Mouse (Mus musculus) frontal cortex, adult 2 months (tissue): ENCODE measurements around the gene Bcr. TPM values are rescaled to one million over a fixed set of nuclear protein-coding genes. Genes with fewer than 3 reads are reported as not detected.
"Not testable (repeated sequence)": the region's sequence is repeated elsewhere in the genome, so short reads cannot be mapped to it uniquely, and the experiment has no call there.

Source experiments
- DNase-seq, 2 experiments: peaks; one replicate each; pipeline ENCODE4 v3.0.0; 2022; ENCODE audit warnings: low spot score in 1 of 2; ENCODE audit errors: extremely low spot score in 1 of 2
- polyA plus RNA-seq: library from polyadenylated mRNA; depleted of rRNA; stranded (reverse); fragments of >200 nt; gene quantifications from 2 replicates; pipeline ENCODE4 v1.2.3, GENCODE M21; 2012; rRNA removed

Gene Bcr
- 68.9 and 69.4 TPM in 2 replicates for polyA plus RNA-seq

DNA sequence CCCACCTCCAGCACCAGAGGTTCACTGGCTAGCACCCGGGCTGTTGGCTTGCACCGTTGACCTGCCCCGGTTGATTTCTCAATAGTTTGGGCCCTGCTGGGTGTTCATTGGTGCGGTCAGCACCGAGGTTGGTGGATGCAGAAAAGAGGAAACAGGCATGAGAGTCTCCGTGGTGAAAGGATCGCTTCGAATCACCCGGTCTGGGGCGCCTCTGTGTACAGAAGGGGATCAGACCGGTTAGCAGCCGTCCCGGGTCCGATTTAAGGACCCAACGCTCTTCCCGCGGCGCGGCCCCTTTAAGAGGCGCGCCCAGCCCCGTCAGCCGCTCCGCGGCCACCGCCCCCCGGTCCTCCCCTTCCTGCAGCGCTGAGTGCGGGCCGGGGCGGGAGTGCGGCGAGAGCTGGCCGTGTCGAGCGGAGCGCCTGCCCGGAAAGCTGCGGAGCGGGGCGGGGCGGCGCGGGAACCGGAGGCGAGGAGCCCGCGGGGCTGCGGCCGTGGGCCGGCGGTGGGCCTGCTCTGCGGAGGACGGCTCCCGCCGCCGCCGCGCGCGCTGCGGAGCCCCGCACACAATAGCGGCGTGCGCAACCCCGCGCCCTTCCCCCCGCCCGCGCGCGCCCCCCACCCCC, at the start of gene Bcr:
Gene Bcr (plus strand): TSS at position 376 of the 626 bp plus-strand sequence.
- peak in 1 of 2 experiments; percentile 77 for DNase-seq

DNA sequence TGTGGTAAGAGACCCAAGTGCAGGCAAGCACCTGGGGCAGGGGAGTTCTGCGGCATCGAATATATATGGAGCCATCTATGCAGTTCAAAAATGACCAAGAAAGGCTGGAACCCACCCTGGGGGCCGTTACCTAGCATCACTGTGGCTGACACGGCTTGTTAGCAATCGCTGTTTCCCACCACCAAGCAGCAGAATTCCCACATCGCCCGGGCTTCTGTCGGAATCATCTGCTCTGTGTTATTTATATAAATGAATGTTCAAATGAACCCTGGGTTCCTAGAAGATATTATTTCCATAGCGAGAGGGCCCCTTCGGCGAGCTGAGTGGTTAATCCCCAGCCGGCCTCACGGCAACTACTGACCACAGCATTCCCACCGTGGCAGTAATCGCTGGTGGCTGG, 49.7 kb upstream of the Bcr start:
- DNase-seq = no peak

DNA sequence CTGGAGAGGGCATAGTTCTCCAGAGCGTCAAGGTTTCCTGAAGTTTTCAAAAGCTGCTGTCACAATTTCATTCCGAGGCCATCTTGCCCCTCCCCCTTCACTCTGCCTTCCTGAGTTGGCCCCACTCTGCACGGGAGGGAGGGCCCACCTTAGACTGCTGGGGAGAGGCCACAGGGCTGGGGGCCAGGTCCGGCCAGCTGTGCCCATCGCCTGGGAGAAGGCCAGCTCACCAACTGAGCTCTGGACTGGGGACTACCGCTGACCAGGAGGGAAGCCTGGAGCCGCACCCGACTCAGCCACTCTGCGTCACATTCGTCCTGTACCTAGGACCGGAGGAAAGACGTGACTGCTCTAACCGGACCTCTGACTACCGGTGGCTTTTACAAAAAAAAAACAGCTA, 44.9 kb upstream of the Bcr start:
- DNase-seq = no peak

DNA sequence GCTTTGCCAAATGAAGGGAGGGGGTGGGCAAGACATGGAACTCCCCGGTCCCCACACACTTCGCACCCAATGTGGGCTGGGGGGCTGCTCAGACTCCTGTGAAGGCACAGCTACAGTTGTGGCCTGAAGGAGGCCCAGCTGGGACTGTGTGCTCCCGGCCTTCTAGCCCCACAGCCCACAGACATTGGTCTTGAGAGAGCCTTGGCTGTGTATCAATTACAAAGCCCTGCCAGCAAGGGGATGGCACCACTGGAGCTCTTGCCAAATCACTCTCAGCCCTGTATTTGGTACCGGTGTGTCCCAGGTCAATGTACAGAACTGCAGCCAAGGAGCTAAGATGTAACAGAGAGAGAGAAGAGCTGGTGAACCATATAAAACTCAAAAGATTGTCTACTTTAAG, 43.9 kb upstream of the Bcr start:
- DNase-seq = no peak

DNA sequence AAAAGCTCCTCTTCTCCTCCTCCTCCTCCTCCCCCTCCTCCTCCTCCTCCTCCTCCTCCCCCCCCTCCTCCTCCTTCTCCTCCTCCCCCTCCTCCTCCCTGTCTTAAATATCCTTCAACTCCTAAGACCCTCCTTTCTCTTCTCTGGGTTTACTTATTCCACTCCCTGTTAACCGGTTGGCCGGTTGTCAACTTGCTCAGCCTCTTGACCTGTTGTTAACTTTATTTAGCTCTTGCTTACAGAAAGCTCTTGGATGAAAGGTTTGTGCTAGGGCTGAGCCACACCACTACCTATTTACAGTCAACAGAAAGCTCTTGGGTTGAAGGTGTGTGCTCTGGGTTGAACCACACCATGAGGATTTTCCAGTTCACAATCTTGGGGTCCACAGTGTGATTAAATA, 40.1 kb upstream of the Bcr start:
- no peak for DNase-seq

DNA sequence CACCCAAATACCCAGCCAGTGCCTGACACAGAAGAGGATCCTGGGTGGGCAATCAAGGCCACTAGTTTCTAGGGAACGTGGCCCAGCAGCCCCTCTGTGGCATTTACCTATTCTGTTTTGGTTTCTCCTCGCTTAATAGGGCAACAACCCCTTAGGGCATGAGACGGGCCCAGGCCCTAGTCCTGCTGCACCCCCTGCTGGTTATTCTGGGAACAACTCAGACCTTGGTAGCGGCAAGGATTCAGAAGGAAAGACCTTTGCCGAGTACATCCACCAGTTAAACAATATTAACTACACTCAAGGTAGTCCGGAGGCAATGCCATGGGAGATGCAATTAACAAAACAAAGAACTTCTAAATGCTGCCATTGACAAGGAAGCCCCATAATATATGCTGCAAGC, 39.3 kb upstream of the Bcr start:
- peak; percentile 60 to 96 for DNase-seq

DNA sequence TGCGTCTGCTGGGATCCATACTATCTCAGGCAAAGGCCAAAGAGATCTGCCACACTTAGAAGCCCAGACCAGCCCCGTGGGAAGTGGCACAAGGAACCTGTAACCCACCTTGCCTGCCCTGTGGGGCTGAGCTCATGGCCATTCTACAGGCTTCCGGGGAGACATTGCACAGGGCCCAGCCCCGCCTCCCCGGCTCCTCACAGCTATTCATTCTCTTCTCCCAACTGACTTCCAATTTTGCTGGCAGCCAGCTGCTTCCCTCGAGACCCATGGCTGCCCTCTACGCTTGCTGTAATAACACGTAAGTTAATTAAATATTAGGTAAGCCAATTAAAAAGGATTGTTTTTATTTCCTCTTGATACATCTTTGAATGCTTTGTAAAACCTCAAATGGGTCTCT, 33.9 kb upstream of the Bcr start:
- DNase-seq = no peak

DNA sequence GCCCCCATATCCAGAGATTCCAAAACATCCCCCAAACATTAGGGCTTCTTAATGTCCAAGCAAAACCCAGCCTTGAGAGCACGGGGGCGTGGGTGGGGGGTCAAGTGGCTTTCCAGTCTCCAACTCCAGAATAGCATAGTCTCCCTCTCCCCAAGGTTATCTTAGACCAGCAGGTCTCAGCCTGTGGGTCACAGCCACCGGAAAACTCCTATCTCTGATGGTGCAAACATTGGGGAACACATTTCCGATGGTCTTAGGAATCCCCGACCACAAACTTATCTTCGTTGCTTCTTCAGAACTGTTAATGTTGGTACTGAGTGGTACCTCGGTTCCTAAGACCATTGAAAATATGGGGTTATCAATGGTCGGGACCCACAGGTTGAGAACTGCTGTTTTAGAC, 31.6 kb upstream of the Bcr start:
- DNase-seq = no peak

DNA sequence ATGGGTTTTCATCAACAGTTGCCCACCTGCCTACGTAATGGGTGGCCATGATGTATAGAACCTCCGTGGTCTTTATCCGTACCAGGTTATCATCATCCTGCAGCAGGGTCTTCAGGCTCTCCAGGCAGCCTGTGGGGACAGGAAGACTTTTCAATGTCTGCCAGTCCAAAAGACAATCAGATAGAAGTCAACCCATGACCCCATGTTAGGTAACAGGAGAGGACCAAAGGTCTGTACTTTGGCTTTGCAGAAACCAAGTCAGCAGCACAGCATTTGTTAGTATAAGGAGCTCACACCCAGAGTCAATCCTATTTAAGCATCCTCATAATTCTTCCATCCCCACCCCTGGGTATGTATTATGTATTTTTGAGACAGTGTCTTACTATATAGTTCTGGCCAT, 30.7 kb upstream of the Bcr start:
- DNase-seq = no peak

DNA sequence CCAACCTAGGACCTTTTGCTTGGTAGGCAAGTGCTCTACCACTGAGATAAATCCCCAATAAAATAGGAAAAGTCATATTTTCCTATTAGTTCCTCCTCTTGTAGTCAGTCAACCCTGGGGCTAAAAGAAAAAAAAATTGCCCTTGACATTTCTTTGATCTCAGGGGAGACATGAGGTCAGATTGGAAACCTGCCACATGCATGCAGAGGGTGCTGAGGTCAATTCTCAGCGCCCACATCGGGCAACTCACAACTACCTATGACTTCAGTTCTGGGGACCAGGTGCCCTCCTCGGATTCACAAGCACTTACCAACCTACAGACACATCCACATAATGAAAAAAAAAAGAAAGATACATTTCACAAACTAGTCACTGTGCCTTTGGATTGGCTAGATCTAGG, 30.2 kb upstream of the Bcr start:
- no peak for DNase-seq

DNA sequence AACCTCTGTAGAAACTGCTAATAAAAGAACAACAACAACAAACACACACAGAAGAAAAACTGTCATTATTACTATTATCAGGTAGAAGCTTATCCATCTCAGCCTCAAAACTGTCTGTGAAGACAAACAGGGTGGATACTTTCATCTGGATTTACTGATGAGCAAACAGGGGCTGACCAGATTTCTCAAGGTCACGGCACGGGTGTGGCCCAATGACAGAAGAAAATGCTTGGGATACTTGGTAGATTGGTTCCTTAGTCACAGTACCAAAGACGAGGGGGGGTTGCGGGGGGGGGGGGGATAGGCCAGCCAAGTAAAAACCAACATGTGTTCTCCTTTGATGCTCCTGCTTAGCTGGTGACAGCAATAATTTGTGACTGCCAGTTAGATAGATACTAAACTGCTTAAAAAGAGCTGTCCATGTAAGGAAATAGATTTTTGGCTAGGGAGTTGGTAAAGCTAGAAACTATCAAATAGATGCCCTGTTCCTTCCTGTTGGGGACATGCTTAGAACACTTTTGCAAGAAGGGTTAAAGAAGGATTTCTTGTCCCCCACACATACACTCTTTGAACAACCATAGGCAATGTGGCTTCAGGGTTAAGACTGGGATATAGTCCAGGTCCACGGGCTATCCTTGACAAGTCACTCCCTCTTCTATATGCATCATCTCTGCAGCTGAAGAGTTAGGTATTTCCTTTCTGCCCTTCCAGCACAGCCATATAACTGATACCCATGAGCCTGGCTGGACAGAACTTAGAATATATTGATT, 28.9 kb upstream of the Bcr start:
- no peak for DNase-seq

DNA sequence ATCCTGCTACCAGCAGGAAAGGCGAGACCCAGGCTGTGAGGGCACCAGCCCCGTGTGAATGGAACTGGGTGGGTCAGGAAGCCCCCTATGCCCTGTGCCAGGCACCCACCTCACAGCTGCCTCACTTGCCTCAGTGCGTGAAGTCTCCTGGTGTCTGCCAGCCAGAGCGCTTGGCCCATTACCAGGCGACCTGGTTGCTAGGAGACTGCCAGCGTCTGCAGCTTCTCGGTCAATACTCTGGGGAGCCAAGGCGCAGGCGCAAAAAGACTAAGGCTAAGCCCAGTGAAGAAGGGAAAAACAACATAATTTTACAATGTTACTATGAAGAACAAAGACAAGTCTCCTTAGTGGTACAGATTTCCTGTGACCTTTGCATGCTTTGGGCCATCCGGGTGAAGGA, 28.0 kb upstream of the Bcr start, which contains the start of gene Rsph14:
Gene Rsph14 (minus strand): TSS at position 192 of the 400 bp plus-strand sequence.
- peak; percentile 70 to 91 for DNase-seq

DNA sequence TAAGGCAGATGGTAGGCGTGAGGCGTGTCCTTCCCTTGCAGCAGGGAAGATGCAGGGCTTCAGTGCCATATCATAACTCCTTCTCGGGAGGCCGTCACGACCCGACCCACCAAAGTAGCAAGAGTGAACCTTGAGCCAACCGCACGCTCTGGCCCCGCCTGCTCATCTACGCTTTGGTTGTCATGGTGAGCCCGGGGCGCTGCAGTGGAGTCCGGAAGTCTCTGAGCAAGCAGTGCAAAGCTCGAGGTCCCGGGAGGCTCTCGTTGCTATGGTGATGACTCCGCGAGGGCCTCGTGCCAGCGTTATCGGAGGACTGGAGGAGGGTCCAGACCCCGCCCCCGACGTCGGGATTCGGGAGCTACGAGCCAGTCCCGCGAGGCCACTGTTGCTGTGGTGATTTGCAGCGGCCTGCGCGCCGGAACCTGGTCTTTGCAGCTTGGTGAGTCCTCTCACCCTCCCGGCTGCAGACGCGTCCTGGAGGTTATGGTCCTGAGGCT, 23.5 kb upstream of the Bcr start, which contains the start of gene Rab36:
Gene Rab36 (plus strand): TSS at position 176 of the 497 bp plus-strand sequence.
- peak; percentile 94 to 96 for DNase-seq

DNA sequence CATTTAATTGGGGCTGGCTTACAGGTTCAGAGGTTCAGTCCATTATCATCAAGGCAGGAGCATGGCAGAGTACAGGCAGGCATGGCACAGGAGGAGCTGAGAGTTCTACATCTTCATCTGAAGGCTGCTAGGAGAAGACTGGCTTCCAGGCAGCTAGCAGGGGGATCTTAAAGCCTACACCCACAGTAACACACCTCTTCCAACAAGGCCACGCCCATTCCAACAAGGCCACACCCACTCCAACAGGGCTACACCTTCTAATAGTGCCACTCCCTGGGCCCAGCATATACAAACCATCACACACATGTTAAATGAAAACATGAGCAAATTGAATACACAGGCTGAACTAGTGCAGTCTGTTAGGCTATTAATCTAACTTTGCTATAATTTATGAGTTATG, 18.3 kb upstream of the Bcr start:
- not testable (repeated sequence) for DNase-seq

DNA sequence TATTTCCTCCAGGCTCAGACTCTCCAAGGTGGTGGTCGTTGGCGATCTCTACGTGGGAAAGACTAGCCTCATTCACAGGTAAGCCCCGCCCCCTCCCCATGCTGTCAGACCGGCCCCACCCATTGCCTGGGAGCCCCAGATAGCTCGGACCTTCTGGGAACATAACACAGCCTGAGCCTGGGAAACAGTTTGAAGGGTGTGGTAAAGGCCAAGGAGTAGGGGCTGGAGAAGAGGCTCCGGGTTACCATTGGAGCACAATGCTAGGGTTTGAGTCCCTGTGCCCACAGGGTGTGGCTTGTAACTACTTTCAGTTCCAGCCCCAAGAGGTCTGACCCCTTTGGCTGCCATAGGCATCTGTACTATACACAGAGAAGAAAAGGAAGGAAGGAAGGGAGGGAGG, 15.9 kb upstream of the Bcr start:
- DNase-seq = no peak

DNA sequence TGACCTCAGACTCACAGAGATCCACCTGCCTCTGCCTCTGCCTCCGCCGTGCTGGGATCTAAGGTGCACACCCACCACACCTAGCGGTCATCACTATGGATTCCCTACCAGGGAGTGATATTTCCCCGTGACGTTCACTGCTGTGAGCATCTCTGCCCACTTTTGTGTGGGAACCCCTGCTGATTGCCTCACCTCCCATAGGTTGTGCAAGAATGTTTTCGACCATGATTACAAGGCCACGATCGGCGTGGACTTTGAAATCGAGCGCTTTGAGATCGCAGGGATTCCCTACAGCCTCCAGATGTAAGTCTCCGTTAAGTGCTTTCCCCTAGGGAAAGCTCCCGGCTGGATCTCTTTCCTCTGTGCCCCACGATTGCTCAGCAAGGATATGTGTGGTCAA, 14.6 kb upstream of the Bcr start:
- no peak for DNase-seq

DNA sequence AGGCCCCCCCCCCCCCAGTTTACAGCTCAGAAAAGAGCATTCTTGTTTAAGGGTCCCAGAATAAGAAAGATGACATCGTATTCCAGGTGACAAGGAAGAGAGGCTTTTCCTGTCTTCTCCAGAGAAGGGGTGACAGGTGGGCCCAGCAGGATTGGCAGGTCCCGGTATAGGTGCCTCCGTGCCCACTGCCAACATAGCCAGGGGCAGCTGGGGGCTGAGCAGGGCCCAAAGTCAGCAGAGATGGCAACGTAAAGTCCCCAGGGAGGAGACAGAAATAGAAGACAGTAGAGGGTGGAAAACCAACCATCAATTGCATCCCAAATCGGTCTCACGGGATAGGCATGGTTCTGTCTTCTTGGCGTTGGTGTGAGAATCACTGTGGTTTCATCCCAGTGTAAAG, 11.7 kb upstream of the Bcr start:
- DNase-seq = no peak

DNA sequence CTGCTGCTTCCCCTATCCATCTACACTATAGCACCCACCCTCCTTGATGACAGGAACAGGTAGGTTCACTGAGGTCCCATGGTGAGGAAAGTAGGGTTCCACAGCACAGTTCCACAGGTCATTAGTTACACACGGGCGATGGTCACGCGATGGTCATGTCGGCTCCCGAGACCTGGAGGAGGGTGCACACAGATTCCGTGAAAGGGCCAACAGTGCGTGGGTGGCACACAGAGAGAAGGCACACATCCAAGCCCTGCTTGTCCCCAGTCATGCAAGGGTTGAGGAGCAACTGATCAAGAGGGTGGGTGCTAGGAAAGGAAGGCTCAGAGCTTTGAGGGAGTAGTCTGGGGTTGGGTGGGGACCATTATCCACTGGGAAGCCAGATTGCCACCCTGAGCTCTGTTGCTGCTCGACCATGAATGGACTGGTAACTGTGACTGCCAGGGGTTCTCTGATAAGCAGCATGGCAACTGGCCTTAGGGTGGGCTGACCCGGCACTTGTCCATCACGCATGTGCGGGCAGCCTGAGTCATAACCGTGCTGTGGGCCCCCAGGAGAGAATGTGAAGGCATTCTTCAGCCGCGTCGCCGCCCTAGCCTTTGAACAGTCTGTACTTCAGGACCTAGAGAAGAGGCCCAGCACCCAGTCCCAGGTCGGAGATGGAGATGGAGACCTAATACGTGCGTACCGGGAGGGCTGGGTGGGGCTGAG, 8.9 kb upstream of the Bcr start:
- no peak for DNase-seq

DNA sequence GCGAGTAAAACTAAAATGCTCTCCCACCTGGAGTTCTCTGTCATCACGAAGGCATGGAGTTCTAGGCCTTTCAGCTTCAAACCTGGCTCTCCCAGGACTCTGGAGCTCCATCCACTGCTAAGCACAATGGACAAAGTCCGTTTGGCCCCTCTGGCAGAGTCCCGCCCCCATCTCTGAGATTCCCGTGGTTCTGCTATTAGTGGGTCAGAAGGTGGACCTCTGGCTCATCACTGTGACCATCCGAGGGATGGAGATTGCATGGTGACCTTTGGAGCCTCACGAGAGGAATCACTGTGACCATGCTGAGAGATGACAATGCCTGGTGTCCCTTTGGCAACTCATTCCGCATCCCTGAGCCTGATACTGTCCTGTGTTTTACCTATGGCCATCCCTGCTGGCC, 7.5 kb upstream of the Bcr start:
- no peak for DNase-seq

DNA sequence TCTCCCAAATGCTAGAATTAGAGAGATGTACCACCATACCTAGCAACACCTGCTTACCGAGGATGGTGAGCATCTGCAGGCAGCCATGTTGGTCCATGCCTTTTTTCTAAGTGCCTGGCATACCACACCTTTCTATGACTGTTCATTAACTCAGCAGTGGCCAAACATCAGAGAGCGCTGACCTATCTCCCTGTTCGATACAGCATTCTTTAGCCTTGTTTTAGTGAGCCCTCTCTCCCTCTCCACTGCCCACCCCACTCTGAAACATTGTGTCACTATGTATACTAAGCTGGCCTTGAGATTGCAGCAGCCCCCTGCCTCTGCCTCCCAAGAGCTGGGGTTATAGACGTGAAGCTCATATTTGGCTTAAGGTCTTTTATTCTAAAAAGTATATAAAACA, 6.7 kb upstream of the Bcr start:
- no peak for DNase-seq

DNA sequence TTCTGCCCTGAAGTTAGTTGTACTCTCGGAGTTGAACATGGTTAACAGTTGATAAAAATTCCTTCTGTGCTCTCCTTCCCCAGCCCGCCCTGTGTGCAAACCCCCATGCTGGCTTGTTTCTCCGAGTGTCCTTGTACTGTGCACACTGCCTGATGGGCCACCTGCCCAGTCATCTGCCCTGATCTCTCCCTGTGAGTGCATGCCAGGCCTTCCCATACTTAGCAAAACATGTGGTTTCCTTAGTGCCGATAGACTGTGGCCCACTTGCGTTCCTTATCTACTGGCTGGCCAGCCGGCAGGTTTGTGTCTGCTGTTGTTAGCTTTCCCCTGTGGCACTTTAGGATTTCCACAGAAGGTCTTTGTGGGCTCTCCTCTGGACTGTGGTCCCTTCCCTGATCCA, 6.3 kb upstream of the Bcr start:
- DNase-seq = no peak
